Mouse (Mus musculus) liver, embryonic 18 days (tissue): ENCODE data around the gene Cox18. TPM values are rescaled to one million over a fixed set of nuclear protein-coding genes. Genes with fewer than 3 reads are reported as not detected.

Source experiments
- polyA plus RNA-seq: library from polyadenylated mRNA; depleted of rRNA; stranded (reverse); fragments of >200 nt; gene quantifications from 2 replicates; pipeline ENCODE4 v1.2.3, GENCODE M21; 2012; rRNA removed

The Cox18 gene
- 4.8 and 5.6 TPM in 2 replicates for polyA plus RNA-seq

GRCm38 (mm10) chr5:90223534-90224381 is at the start of gene Cox18:
Gene Cox18 (minus strand): TSS chr5:90224001.

Other genes starting within 250 kb of the Cox18 start
- gene Ankrd17, start 142.6 kb upstream of the Cox18 start, polyA plus RNA-seq: 14.2 and 16.2 TPM in 2 replicates
- gene Gm9958, start 143.2 kb upstream of the Cox18 start, polyA plus RNA-seq: 1.5 TPM in 2 replicates
- gene Alb, start 236.9 kb upstream of the Cox18 start, polyA plus RNA-seq: 84,003 and 86,445 TPM in 2 replicates